Mouse (Mus musculus) olfactory bulb, adult 2 months (tissue): Measurements from ENCODE around the gene Prkra. TPM values are rescaled to one million over a fixed set of nuclear protein-coding genes. Genes with fewer than 3 reads are reported as not detected.

Experiments
- H3K27ac ChIP-seq: fragments of 200-500 bp; 2 replicates; pipeline ENCODE4 v1.5.1; 2012; ENCODE audit warnings: low read depth, low read length; ENCODE audit not compliant: insufficient read depth
- H3K4me1 ChIP-seq: fragments of 200-500 bp; 2 replicates; pipeline ENCODE4 v1.6.1; 2012; ENCODE audit warnings: low read length; ENCODE audit not compliant: control insufficient read depth, insufficient read depth
- H3K4me3 ChIP-seq: fragments of 200-500 bp; 2 replicates; pipeline ENCODE4 v1.5.1; 2012; ENCODE audit warnings: mild to moderate bottlenecking, low read depth, low read length, moderate library complexity; ENCODE audit not compliant: insufficient read depth
- CTCF ChIP-seq: fragments of 200-500 bp; IDR thresholded peaks from 2 replicates; pipeline ENCODE4 v1.5.1; 2012; ENCODE audit warnings: low read depth, mild to moderate bottlenecking, low read length, moderate library complexity; ENCODE audit not compliant: insufficient read depth
- POLR2A ChIP-seq: fragments of 200-500 bp; IDR thresholded peaks from 2 replicates; pipeline ENCODE4 v1.6.1; 2012; ENCODE audit warnings: mild to moderate bottlenecking, low read depth, low read length, moderate library complexity; ENCODE audit not compliant: insufficient read depth
- WGBS: fragments of 180-500 bp; shearing (Covaris S2); methylation state at CpG from one replicate; pipeline ENCODE4 v1.1.7; 2018; 5-methylcytosine and 5-hydroxymethylcytosine counted together
- polyA plus RNA-seq: library from polyadenylated mRNA; stranded (reverse); fragments of >200 nt; gene quantifications from 2 replicates; pipeline ENCODE4 v1.2.4, GENCODE M21; 2012; ENCODE audit warnings: low replicate concordance; ENCODE audit not compliant: missing spikeins, insufficient read depth, insufficient read length

Gene Prkra
- polyA plus RNA-seq, 1 experiment: not detected

- 27% methylated on average over 13 of the region's 13 CpGs for WGBS
- Histone ChIP-seq H3K27ac (no peak overlapping the region), H3K4me3 (peak overlapping the region; percentile 22), H3K4me1 (no peaks in the 10 kb centered on the region; the same call in 1 of the 2 replicates)
- TF ChIP-seq POLR2A: no peak
- no peak for TF ChIP-seq CTCF
These were observed 28.8 kb upstream of the Prkra start for GRCm38 (mm10) chr2:76676401-76677226.

- Histone ChIP-seq H3K4me3 (no peak overlapping the region), H3K4me1 (no peaks in the 10 kb centered on the region; the same call in 1 of the 2 replicates), H3K27ac (no peak overlapping the region)
- TF ChIP-seq CTCF (no peak), POLR2A (no peak)
- 6% methylated on average over 4 of the region's 4 CpGs for WGBS
These were observed 28.1 kb upstream of the Prkra start for GRCm38 (mm10) chr2:76675949-76676348.

- WGBS: under 1% methylated on average over 43 of the region's 44 CpGs
- TF ChIP-seq CTCF (no peak), POLR2A (no peak)
- peak overlapping the region; percentile 95 for H3K4me3 ChIP-seq
- H3K27ac ChIP-seq: no peak overlapping the region
- H3K4me1 ChIP-seq: no peaks in the 10 kb centered on the region; the same call in 1 of the 2 replicates
These were observed 27.6 kb upstream of the Prkra start for GRCm38 (mm10) chr2:76675451-76675850.

GRCm38 (mm10) chr2:76674725-76675427 lies 27.1 kb upstream of the Prkra start, which contains the start of gene Plekha3:
Gene Plekha3, plus strand, starts transcription at chr2:76675281.
- no peaks in the 10 kb centered on the region; the same call in 1 of the 2 replicates for H3K4me1 ChIP-seq
- TF ChIP-seq POLR2A (peak; percentile 75), CTCF (no peak)
- WGBS: 6% methylated on average over 50 of the region's 52 CpGs
- H3K4me3 ChIP-seq: peak within 1 kb of the TSS; percentile 95
- peak within 1 kb of the TSS; percentile 62; the same call in 1 of the 2 replicates for H3K27ac ChIP-seq

GRCm38 (mm10) chr2:76673472-76674081 lies 25.8 kb upstream of the Prkra start:
- 39% methylated on average over 7 of the region's 7 CpGs for WGBS
- no peak for TF ChIP-seq CTCF
- no peak for TF ChIP-seq POLR2A
- Histone ChIP-seq H3K4me3 (no peak overlapping the region), H3K4me1 (no peaks in the 10 kb centered on the region; the same call in 1 of the 2 replicates), H3K27ac (no peak overlapping the region)

- H3K4me1 ChIP-seq: no peaks in the 10 kb centered on the region; the same call in 1 of the 2 replicates
- WGBS: 2% methylated on average over 17 of the region's 17 CpGs
- H3K27ac ChIP-seq: 0 out of 2 replicates have a peak within 1 kb of the TSS, but pooled peaks have one; percentile 3
- TF ChIP-seq POLR2A (no peak), CTCF (no peak)
- peak within 1 kb of the TSS; percentile 40 for H3K4me3 ChIP-seq
These were observed 25.2 kb upstream of the Prkra start, which contains the start of gene Fkbp7 for GRCm38 (mm10) chr2:76672966-76673392. Gene Fkbp7, minus strand, starts transcription at chr2:76673116.

- no peak for TF ChIP-seq POLR2A
- no peak for TF ChIP-seq CTCF
These were observed 24.4 kb upstream of the Prkra start for GRCm38 (mm10) chr2:76672134-76672745.

GRCm38 (mm10) chr2:76671641-76672040 lies 23.8 kb upstream of the Prkra start:
- Histone ChIP-seq H3K4me3 (no peak overlapping the region), H3K27ac (no peak overlapping the region), H3K4me1 (no peaks in the 10 kb centered on the region; the same call in 1 of the 2 replicates)
- no peak for TF ChIP-seq CTCF
- TF ChIP-seq POLR2A: no peak
- 83% methylated on average over 6 of the region's 6 CpGs for WGBS

More at GRCm38 (mm10) chr2:76672134-76672745, 24.4 kb upstream of the Prkra start:
- WGBS: 10% methylated on average over 9 of the region's 9 CpGs
- Histone ChIP-seq H3K4me3 (peak overlapping the region; percentile 40), H3K27ac (0 out of 2 replicates have a peak overlapping the region, but pooled peaks have one; percentile 3), H3K4me1 (no peaks in the 10 kb centered on the region; the same call in 1 of the 2 replicates)
